Mouse (Mus musculus) neutrophil, adult 59 days (primary cell): ENCODE measurements around the gene Grm1. TPM values are rescaled to one million over a fixed set of nuclear protein-coding genes. Genes with fewer than 3 reads are reported as not detected.

Experiments used
- total RNA-seq, 2 experiments: library from RNA; stranded (reverse); gene quantifications; 1 replicate in 1 of 2; 2 replicates in 1 of 2; pipeline ENCODE4 v1.2.4; 2023

Grm1 gene
- total RNA-seq = under 1 TPM; 0.44 to 0.88 TPM

GRCm38 (mm10) chr10:11081611-11082398, at the start of gene Grm1:
Gene Grm1 (minus strand): TSS chr10:11082356.

GRCm38 (mm10) chr10:10681048-10681447, 401.1 kb downstream of the Grm1 start, which contains the start of gene Gm10944:
Gene Gm10944 (plus strand): TSS chr10:10681348.

Other genes starting within 250 kb of the Grm1 start
- gene Shprh, start 67.1 kb upstream of the Grm1 start, total RNA-seq = 10 to 100 TPM; 12.8 to 14.7 TPM
- 10 to 100 TPM; 30.5 to 31.3 TPM for gene Fbxo30, start 199.0 kb upstream of the Grm1 start, total RNA-seq